Mouse (Mus musculus) heart, postnatal 0 days (tissue): ENCODE data around the gene Shisal2a. TPM values are rescaled to one million over a fixed set of nuclear protein-coding genes. Genes with fewer than 3 reads are reported as not detected.

Experiments
- ATAC-seq: fragments of 200-750 bp; cut with Nextera tagmentation; 2 replicates; pipeline ENCODE4 v1.8.0; 2017; ENCODE audit warnings: low read depth, moderate number of reproducible peaks, moderate library complexity; ENCODE audit not compliant: insufficient read depth
- DNase-seq: peaks from one replicate; pipeline ENCODE4 v3.0.0-alpha.2; 2016; ENCODE audit warnings: low spot score
- H3K27ac ChIP-seq: fragments of 300-500 bp; sonication (generic); 2 replicates; pipeline ENCODE4 v1.5.1; 2014; ENCODE audit warnings: low read depth, mild to moderate bottlenecking
- H3K27me3 ChIP-seq: fragments of 300-500 bp; sonication (generic); 2 replicates; pipeline ENCODE4 v1.6.1; 2014; ENCODE audit warnings: low read length, mixed read lengths; ENCODE audit not compliant: control insufficient read depth, insufficient read depth
- H3K36me3 ChIP-seq: fragments of 300-500 bp; sonication (generic); replicated peaks from 2 replicates; pipeline ENCODE4 v1.6.1; 2014; ENCODE audit warnings: low read length, mixed read lengths; ENCODE audit not compliant: control insufficient read depth, insufficient read depth
- H3K4me1 ChIP-seq: fragments of 300-500 bp; sonication (generic); 2 replicates; pipeline ENCODE4 v1.6.1; 2014; ENCODE audit warnings: antibody characterized with exemption; ENCODE audit not compliant: control insufficient read depth, insufficient read depth
- H3K4me2 ChIP-seq: fragments of 300-500 bp; sonication (generic); 2 replicates; pipeline ENCODE4 v1.6.1; 2014; ENCODE audit warnings: low read depth, mild to moderate bottlenecking, low read length, moderate library complexity
- H3K4me3 ChIP-seq: fragments of 300-500 bp; sonication (generic); 2 replicates; pipeline ENCODE4 v1.5.1; 2014; ENCODE audit warnings: low read depth, low read length
- H3K9ac ChIP-seq: fragments of 300-500 bp; sonication (generic); replicated peaks from 2 replicates; pipeline ENCODE4 v1.6.1; 2014; ENCODE audit warnings: low read depth, low read length, mixed read lengths
- H3K9me3 ChIP-seq: fragments of 300-500 bp; sonication (generic); replicated peaks from 2 replicates; pipeline ENCODE4 v1.6.1; 2016; ENCODE audit warnings: low read length; ENCODE audit not compliant: control insufficient read depth
- CTCF ChIP-seq: IDR thresholded peaks from 2 replicates; pipeline ENCODE4 v1.5.1; 2016; ENCODE audit warnings: antibody characterized with exemption, control low read depth, low read depth
- EP300 ChIP-seq: IDR thresholded peaks from 2 replicates; pipeline ENCODE4 v1.6.1; 2016; ENCODE audit warnings: antibody characterized with exemption, low read depth
- WGBS: fragments of 180-500 bp; shearing (Covaris S2); extraction: QIAGEN DNeasy Blood & Tissue Kit; methylation state at CpG from one replicate; pipeline ENCODE4 v1.1.7; 2014; 5-methylcytosine and 5-hydroxymethylcytosine counted together
- polyA plus RNA-seq: library from polyadenylated mRNA; unstranded; fragments of >200 nt; fragmentation: Nextera tagmentation; extraction: Ambion mirVana; gene quantifications from 2 replicates; pipeline ENCODE4 v1.2.1, GENCODE M21; 2015
- total RNA-seq: library from RNA; depleted of rRNA; stranded (reverse); fragments of >200 nt; gene quantifications from 2 replicates; pipeline ENCODE4 v1.2.3, GENCODE M21; 2014; ENCODE audit warnings: low replicate concordance; rRNA removed

Shisal2a gene
- total RNA-seq (2.2 TPM in 1 of 2 replicates, not detected in the other), polyA plus RNA-seq (1.4 and 2.0 TPM in 2 replicates)

- peaks cover 14% of the 10 kb centered on the region for H3K27me3 ChIP-seq
- H3K9ac ChIP-seq, result peak within 1 kb of the TSS; percentile 53
- H3K4me2 ChIP-seq, result peak within 1 kb of the TSS; percentile 69
- peaks cover 7% of the 10 kb centered on the region; the same call in 1 of the 2 replicates for H3K4me1 ChIP-seq
- H3K27ac ChIP-seq, result no peak within 1 kb of the TSS
- H3K4me3 ChIP-seq, result peak within 1 kb of the TSS; percentile 47
- WGBS, result 3% methylated on average over 54 of the region's 55 CpGs
- ATAC-seq (0 out of 2 replicates have a peak, but pooled peaks have one; percentile 12), DNase-seq (no peak)
- no peaks in the 10 kb centered on the region for H3K36me3 ChIP-seq
- no peaks in the 10 kb centered on the region for H3K9me3 ChIP-seq
- TF ChIP-seq CTCF (no peak), EP300 (no peak)
Measured at GRCm38 (mm10) chr4:108383183-108383714, at the start of gene Shisal2a. Shisal2a (minus strand) TSS chr4:108383349.

DNA sequence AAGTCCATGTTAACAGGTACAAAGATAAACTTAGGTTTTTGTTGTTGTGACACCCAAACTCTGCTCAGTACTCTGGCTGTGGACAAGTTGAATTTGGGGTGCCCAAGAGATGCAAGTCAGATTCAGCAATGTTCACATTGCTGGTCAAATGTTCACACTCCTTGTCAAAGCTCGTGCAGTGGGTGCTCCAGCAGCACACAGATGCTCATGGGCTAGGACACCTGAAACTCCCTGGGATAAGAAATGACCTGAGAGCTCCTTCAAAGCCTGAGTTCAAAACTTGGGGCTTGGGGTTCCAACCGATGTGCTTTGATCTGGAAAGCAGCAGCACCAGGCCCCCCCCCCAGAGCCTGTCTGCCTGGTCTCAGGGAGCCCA is 48.4 kb upstream of the Shisal2a start:
- Histone ChIP-seq H3K9me3 (no peaks in the 10 kb centered on the region), H3K27ac (no peak overlapping the region), H3K4me3 (no peak overlapping the region), H3K4me2 (no peak overlapping the region), H3K36me3 (no peaks in the 10 kb centered on the region), H3K27me3 (no peaks in the 10 kb centered on the region), H3K4me1 (0 out of 2 replicates have a peak, but pooled peaks cover 3% of the 10 kb centered on the region), H3K9ac (no peak overlapping the region)
- no peak for ATAC-seq
- no peak for DNase-seq
- no peak for TF ChIP-seq EP300
- no peak for TF ChIP-seq CTCF
- WGBS, result 60% methylated on average over 2 of the region's 2 CpGs

GRCm38 (mm10) chr4:108430656-108431560 is 47.8 kb upstream of the Shisal2a start:
- Histone ChIP-seq H3K36me3 (no peaks in the 10 kb centered on the region), H3K27me3 (no peaks in the 10 kb centered on the region), H3K9me3 (no peaks in the 10 kb centered on the region), H3K4me1 (0 out of 2 replicates have a peak, but pooled peaks cover 3% of the 10 kb centered on the region), H3K4me3 (no peak overlapping the region), H3K27ac (no peak overlapping the region), H3K9ac (no peak overlapping the region), H3K4me2 (no peak overlapping the region)
- TF ChIP-seq CTCF, result no peak
- TF ChIP-seq EP300, result no peak
- DNase-seq (no peak), ATAC-seq (no peak)
- 67% methylated on average over 4 of the region's 4 CpGs for WGBS

DNA sequence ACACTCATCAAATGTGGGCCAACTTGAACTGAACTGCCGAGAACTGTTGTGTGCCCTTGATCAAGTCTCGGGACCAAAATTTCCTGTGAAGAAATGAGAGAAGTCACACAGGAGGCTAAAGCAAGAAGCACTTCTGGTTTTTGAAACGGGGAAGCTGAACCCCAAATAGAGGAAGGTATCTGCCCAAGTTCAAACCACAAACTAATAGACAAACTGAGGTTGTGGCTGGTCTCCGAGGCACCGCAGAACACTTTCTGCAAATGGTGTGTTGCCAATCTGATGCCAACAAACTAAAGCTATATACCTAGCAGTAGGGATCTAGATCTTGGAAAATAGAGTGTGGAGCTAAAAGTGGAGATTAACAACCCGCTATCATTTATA is 45.2 kb upstream of the Shisal2a start:
- ATAC-seq (no peak), DNase-seq (no peak)
- no peak for TF ChIP-seq EP300
- no peak for TF ChIP-seq CTCF
- no peaks in the 10 kb centered on the region for H3K9me3 ChIP-seq
- H3K9ac ChIP-seq, result no peak overlapping the region
- no peaks in the 10 kb centered on the region for H3K27me3 ChIP-seq
- 0 out of 2 replicates have a peak, but pooled peaks cover 3% of the 10 kb centered on the region for H3K4me1 ChIP-seq
- H3K36me3 ChIP-seq, result no peaks in the 10 kb centered on the region
- no peak overlapping the region for H3K4me3 ChIP-seq
- 69% methylated on average over 6 of the region's 6 CpGs for WGBS
- H3K27ac ChIP-seq, result no peak overlapping the region
- no peak overlapping the region for H3K4me2 ChIP-seq

- TF ChIP-seq EP300 (no peak), CTCF (no peak)
- Histone ChIP-seq H3K4me2 (no peak overlapping the region), H3K27ac (no peak overlapping the region), H3K4me1 (0 out of 2 replicates have a peak, but pooled peaks cover 3% of the 10 kb centered on the region), H3K9me3 (no peaks in the 10 kb centered on the region), H3K36me3 (no peaks in the 10 kb centered on the region), H3K27me3 (no peaks in the 10 kb centered on the region), H3K9ac (no peak overlapping the region), H3K4me3 (no peak overlapping the region)
- 50% methylated on average over 11 of the region's 11 CpGs for WGBS
- no peak for DNase-seq
- ATAC-seq, result no peak
Measured at GRCm38 (mm10) chr4:108427719-108428340, 44.7 kb upstream of the Shisal2a start.
